In genomic region chr1:193338363-193338995, GRCm38 (mm10) we compare ENCODE assay signal across 10 mouse cellular contexts. TPM values are rescaled to one million over a fixed set of nuclear protein-coding genes. Genes with fewer than 3 reads are reported as not detected.
DNase-seq lines count a peak whose midpoint lies in the region; ATAC-seq and TF ChIP-seq lines count a peak whose summit lies in the region.
"Had no signal": no experiment of that assay in that cellular context is flagged by ENCODE, and none has a peak within 500 bp of the region (broad histone marks: within the 10 kb centered on the region; RNA-seq: fewer than 3 reads in every experiment).

No protein-coding gene starts in this region.

- TF ChIP-seq CTCF in heart, postnatal 0 days (IDR thresholded peaks at IDR 0.05; ENCODE audit: low read depth) = no peak

- H3K9ac ChIP-seq in heart, postnatal 0 days (replicated peaks; ENCODE audit: low read depth, low read length) = no peak overlapping the region
- H3K9ac ChIP-seq in embryonic facial prominence, embryonic 14.5 days (ENCODE audit: low read depth, low read length) = no peak overlapping the region

- no peaks in the 10 kb centered on the region for H3K27me3 ChIP-seq in heart, postnatal 0 days (ENCODE audit: control insufficient read depth, insufficient read depth, low read length)
- no peaks in the 10 kb centered on the region for H3K27me3 ChIP-seq in embryonic facial prominence, embryonic 14.5 days (replicated peaks; ENCODE audit: control insufficient read depth, insufficient read depth, low read length)

- ATAC-seq in heart, postnatal 0 days (ENCODE audit: insufficient read depth, low read depth) = no peak
- peak; percentile 34 for ATAC-seq in embryonic facial prominence, embryonic 14.5 days (ENCODE audit: low read depth)

- no peak overlapping the region for H3K4me2 ChIP-seq in heart, postnatal 0 days (ENCODE audit: low read depth, low read length)
- H3K4me2 ChIP-seq in embryonic facial prominence, embryonic 14.5 days (ENCODE audit: low read depth, low read length) = no peak overlapping the region

- peak overlapping the region; percentile 95 for H3K27ac ChIP-seq in heart, postnatal 0 days (ENCODE audit: low read depth)
- no peak overlapping the region for H3K27ac ChIP-seq in embryonic facial prominence, embryonic 14.5 days (replicated peaks; ENCODE audit: low read depth, low read length)

- H3K4me3 ChIP-seq in heart, postnatal 0 days (ENCODE audit: low read depth, low read length) = no peak overlapping the region
- H3K4me3 ChIP-seq in embryonic facial prominence, embryonic 14.5 days (ENCODE audit: low read depth, low read length) = no peak overlapping the region

- intact Hi-C loops in heart, postnatal 14 days (cut with DNase I) = no loop called here
- intact Hi-C loops in left cerebral cortex, postnatal 25 days (cut with DNase I) = loop anchor here (1.0 kb wide), 1 partner anchor 12 kb away; no protein-coding TSS in a partner anchor

- peaks cover 43% of the 10 kb centered on the region for H3K4me1 ChIP-seq in heart, postnatal 0 days (ENCODE audit: control insufficient read depth, insufficient read depth)
- peaks cover 6% of the 10 kb centered on the region; the same call in 1 of the 2 replicates for H3K4me1 ChIP-seq in embryonic facial prominence, embryonic 14.5 days (ENCODE audit: control insufficient read depth, insufficient read depth, low read length)

- no peak for DNase-seq in heart, postnatal 0 days (ENCODE audit: low spot score)
- no peak for DNase-seq in heart, postnatal 14 days
- DNase-seq in embryonic facial prominence, embryonic 14.5 days (ENCODE audit: low spot score) = peak; percentile 59
- DNase-seq in left cerebral cortex, postnatal 25 days (ENCODE audit: low spot score in 2 of 2) = peak; percentile 66 to 92
- peak; percentile 80 to 86 for DNase-seq in right cerebral cortex, postnatal 36 days (ENCODE audit: low spot score in 2 of 2)
- no peak for DNase-seq in ovary, postnatal 36 days (ENCODE audit: low spot score)
- no peak for DNase-seq in cerebellum, adult 18-20 months
- DNase-seq in urinary bladder, adult 2 months (ENCODE audit: low spot score) = no peak
- DNase-seq: kidney, adult 18-20 months; lung, postnatal 10 days had no signal

- TF ChIP-seq EP300 in heart, postnatal 0 days (IDR thresholded peaks at IDR 0.05; ENCODE audit: low read depth) = no peak

- 77% methylated on average over 9 of the region's 9 CpGs for WGBS in heart, postnatal 0 days
- WGBS in embryonic facial prominence, embryonic 14.5 days = 68% methylated on average over 9 of the region's 9 CpGs

- no peaks in the 10 kb centered on the region for H3K9me3 ChIP-seq in heart, postnatal 0 days (replicated peaks; ENCODE audit: control insufficient read depth, low read length)
- H3K9me3 ChIP-seq in embryonic facial prominence, embryonic 14.5 days (ENCODE audit: control insufficient read depth, low read length) = no peaks in the 10 kb centered on the region

- H3K36me3 ChIP-seq in heart, postnatal 0 days (replicated peaks; ENCODE audit: control insufficient read depth, insufficient read depth, low read length) = no peaks in the 10 kb centered on the region
- H3K36me3 ChIP-seq in embryonic facial prominence, embryonic 14.5 days (ENCODE audit: control insufficient read depth, insufficient read depth, low read length) = no peaks in the 10 kb centered on the region

RNA-seq across cellular contexts. Expression of gene Camk1g, which starts 31.6 kb away (rescaled TPM):
- total RNA-seq in heart, postnatal 0 days (2014; rRNA removed; ENCODE audit: low replicate concordance) = 12.0 and 14.3 TPM in 2 replicates
- 9.0 and 9.7 TPM in 2 replicates for polyA plus RNA-seq in heart, postnatal 0 days (2015; fragmentation: Nextera tagmentation; extraction: Ambion mirVana)
- under 1 TPM; 0.72 to 0.83 TPM for total RNA-seq in heart, postnatal 14 days (2021)
- polyA plus RNA-seq in embryonic facial prominence, embryonic 14.5 days (2014; fragmentation: Nextera tagmentation; extraction: Ambion mirVana) = 11.9 and 13.1 TPM in 2 replicates
- total RNA-seq in left cerebral cortex, postnatal 25 days (2021) = 10 to 100 TPM; 36.9 to 51.0 TPM
- polyA plus RNA-seq in urinary bladder, adult 2 months (2012; rRNA removed) = 0.44 and 0.48 TPM in 2 replicates

Comparison
In these comparisons a context has a peak if more than half of its experiments do, and no peak if none do; other contexts are left out.
1. DNase-seq: peak in embryonic facial prominence, embryonic 14.5 days (single experiment), left cerebral cortex, postnatal 25 days (2 of 2) and right cerebral cortex, postnatal 36 days (2 of 2); none in heart, postnatal 0 days (single experiment), heart, postnatal 14 days (0 of 2), ovary, postnatal 36 days (single experiment), cerebellum, adult 18-20 months (0 of 2) and urinary bladder, adult 2 months (single experiment).